Mouse (Mus musculus): ENCODE data around the gene Ptger3. TPM values are rescaled to one million over a fixed set of nuclear protein-coding genes. Genes with fewer than 3 reads are reported as not detected.
A peak's percentile ranks its signal among the peaks of the same experiment; 100 is the strongest.

The Ptger3 gene
- polyA plus RNA-seq, 1 experiment from 2014 or later: 0.57 TPM

DNA sequence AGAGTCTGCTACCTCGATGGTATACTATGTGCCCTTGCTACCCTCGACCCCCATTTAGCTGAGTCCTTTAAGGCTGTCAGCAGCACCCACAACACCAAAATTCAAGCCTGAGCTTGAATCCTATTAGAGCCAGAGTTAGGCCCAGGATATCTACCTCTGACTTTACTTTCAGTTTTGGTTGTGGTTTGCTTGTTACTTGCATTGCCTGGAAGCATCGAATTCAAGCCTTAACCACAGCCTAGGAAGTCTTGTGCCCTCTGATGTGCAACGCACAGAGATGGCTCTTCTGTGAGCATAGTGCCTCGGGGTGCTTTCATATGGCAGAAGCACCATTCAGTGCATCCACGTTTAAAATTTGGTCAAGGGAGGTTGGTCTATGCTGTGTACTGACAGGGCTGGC is 5.3 kb downstream of the Ptger3 start:
- WGBS: 90% methylated on average over 6 of the region's 6 CpGs
- no peak for DNase-seq (ENCODE audit: extremely low spot score, low spot score)
- Histone ChIP-seq H3K27ac (no peak overlapping the region), H3K27me3 (ENCODE audit: poor library complexity, severe bottlenecking) (peaks cover 29% of the 10 kb centered on the region), H3K9me3 (no peaks in the 10 kb centered on the region), H3K4me1 (peaks cover 9% of the 10 kb centered on the region), H3K4me3 (no peak overlapping the region), H3K36me3 (replicated peaks) (no peaks in the 10 kb centered on the region)

DNA sequence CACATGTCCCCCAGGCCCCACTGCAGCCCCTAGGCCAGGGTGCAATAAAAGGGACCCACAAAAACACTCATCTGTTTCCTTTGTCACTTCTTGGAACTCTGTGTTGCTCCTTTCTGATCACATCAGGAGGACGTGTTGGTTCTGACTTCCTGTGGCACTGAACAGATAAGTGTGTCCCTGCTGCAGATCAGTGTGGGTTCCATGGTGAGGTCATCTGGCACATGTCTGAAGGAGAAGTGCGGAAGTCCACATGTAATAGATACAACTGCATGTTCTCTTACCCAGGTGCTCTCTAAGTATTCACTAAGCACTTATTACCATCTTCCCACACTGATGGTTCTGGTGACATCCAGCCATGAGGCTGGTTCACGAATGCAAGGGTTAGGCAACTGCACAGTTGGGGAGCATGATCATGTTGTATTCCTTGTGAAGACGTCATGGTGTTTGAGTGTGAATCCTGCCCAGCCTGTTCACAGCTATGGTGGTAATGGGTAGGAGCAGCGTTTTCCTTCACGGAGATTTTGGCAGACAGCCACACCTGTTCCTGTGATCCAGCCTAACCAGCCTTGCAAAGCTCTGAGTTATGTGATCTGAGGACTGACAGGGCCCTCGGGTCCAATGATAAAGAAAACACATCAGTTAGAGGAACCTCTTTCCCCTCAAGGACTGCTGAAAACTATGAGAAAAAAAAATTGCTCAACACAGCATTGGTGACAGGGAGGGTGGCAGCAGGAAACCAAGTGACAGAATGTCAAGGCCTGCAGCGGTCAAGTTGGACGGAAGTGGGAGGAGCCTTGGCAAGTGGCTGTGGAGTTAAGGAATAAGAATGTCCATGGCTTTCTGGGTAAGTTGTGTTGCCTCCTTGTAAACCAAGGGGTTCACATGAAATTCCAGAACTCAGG is 9.0 kb downstream of the Ptger3 start:
- Histone ChIP-seq H3K27ac (no peak overlapping the region), H3K4me3 (no peak overlapping the region), H3K27me3 (ENCODE audit: poor library complexity, severe bottlenecking) (no peaks in the 10 kb centered on the region), H3K4me1 (no peaks in the 10 kb centered on the region), H3K9me3 (no peaks in the 10 kb centered on the region), H3K36me3 (replicated peaks) (no peaks in the 10 kb centered on the region)
- WGBS: 88% methylated on average over 9 of the region's 9 CpGs
- no peak for DNase-seq (ENCODE audit: extremely low spot score, low spot score)

DNA sequence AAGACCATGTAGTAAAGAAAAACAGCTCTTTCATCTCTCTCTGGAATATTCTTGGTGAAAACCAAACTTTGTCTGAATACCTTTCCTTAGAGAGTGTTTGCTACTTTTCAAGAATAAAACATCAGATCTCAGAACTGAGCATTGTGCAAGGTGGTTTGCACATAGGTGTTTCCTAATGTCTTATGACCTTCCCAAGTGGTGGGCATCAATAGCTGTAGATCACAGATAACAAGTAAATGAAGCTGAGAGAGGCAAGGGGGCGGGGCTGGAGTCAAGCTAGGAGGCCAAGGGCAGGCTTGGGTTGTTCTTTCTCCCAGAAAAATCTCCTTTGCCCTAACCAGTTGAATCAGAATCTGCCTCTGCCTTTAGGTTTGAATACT is 9.6 kb downstream of the Ptger3 start:
- Histone ChIP-seq H3K4me1 (no peaks in the 10 kb centered on the region), H3K27me3 (ENCODE audit: poor library complexity, severe bottlenecking) (no peaks in the 10 kb centered on the region), H3K27ac (no peak overlapping the region), H3K36me3 (replicated peaks) (no peaks in the 10 kb centered on the region), H3K4me3 (no peak overlapping the region), H3K9me3 (no peaks in the 10 kb centered on the region)
- no peak for DNase-seq (ENCODE audit: extremely low spot score, low spot score)
- 93% methylated on average over 1 of the region's 1 CpGs for WGBS

DNA sequence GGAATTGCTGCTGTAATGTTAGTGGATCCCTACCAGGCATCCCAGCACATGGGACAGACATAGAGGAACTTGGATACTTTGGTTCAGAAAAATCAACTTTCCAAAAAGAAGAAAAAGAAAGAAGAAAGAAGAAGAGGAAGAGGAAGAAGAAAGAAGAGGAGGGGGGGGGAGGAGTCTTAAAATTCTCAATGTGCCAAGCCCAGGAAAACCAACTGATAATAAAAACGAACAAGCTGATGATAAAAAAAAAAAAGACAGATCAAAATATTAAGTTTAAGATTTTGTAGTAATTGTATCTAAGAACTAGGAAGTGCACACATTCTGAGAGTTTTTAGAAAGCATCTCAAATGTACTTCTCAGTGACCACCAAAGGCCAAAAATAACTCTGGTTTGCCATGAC is 10.2 kb downstream of the Ptger3 start:
- no peaks in the 10 kb centered on the region for H3K9me3 ChIP-seq
- no peaks in the 10 kb centered on the region for H3K4me1 ChIP-seq
- 92% methylated on average over 1 of the region's 1 CpGs for WGBS
- no peaks in the 10 kb centered on the region for H3K36me3 ChIP-seq (replicated peaks)
- no peaks in the 10 kb centered on the region for H3K27me3 ChIP-seq (ENCODE audit: poor library complexity, severe bottlenecking)
- no peak overlapping the region for H3K4me3 ChIP-seq
- no peak for DNase-seq (ENCODE audit: extremely low spot score, low spot score)
- H3K27ac ChIP-seq: no peak overlapping the region

DNA sequence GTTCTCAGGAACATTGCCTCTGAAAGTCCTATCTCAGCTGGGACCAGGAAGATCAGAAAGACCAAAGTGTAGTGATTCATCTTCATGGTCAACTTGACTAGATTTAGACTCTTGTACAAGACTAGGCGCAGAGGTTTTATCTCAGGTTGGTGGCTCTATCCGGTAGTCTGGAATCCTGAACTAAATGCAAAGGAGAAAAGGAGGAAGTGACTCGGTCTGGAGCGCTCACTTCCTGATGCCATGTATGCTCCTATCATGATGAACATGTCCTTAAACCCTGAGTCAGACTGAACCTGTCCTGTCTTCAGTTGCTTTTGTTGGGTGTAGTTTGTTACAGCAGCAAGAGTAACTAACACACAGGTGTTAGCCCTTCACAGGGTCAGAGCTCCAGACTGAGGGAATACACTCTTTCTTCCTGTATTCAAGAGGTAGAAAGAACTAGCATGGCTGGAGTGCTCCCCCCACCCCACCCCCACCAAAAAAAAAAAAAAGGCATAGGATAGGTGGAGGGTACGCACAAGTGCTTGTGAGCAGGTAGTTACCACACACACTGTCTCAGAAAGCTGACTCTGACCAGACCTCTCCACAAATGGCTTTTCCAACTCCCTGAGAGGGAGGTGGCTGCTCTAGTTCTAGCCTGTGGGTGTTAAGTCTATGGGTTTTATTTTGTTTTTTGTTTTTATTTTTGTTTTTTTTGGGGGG is 11.9 kb downstream of the Ptger3 start:
- no peak overlapping the region for H3K27ac ChIP-seq
- H3K4me1 ChIP-seq: peaks cover 9% of the 10 kb centered on the region
- H3K9me3 ChIP-seq: no peaks in the 10 kb centered on the region
- 89% methylated on average over 5 of the region's 5 CpGs for WGBS
- no peaks in the 10 kb centered on the region for H3K36me3 ChIP-seq (replicated peaks)
- H3K4me3 ChIP-seq: no peak overlapping the region
- DNase-seq (ENCODE audit: extremely low spot score, low spot score): no peak
- no peaks in the 10 kb centered on the region for H3K27me3 ChIP-seq (ENCODE audit: poor library complexity, severe bottlenecking)

DNA sequence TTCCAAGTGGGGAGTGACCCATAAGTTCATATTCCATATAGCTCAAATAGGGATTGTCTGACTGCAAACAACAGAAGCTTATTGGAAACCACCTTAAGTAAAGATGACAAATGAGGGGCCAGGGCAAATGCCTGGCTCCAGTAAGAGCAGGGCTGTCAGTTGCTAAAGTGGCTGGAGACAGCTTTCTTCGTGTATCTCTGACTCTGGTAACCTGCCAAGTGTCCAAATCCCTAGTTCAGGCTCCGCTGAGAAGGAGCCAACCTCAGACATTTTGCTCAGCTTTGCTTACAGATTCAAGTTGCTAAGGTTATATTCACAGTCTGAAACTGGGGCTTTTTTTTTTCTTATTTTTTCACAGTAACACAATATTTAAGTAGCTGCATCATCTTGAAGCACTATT is 12.7 kb downstream of the Ptger3 start:
- H3K4me3 ChIP-seq: no peak overlapping the region
- WGBS: 77% methylated on average over 2 of the region's 2 CpGs
- H3K36me3 ChIP-seq (replicated peaks): no peaks in the 10 kb centered on the region
- H3K4me1 ChIP-seq: peaks cover 9% of the 10 kb centered on the region
- no peak for DNase-seq (ENCODE audit: extremely low spot score, low spot score)
- H3K9me3 ChIP-seq: no peaks in the 10 kb centered on the region
- no peak overlapping the region for H3K27ac ChIP-seq
- H3K27me3 ChIP-seq (ENCODE audit: poor library complexity, severe bottlenecking): no peaks in the 10 kb centered on the region

DNA sequence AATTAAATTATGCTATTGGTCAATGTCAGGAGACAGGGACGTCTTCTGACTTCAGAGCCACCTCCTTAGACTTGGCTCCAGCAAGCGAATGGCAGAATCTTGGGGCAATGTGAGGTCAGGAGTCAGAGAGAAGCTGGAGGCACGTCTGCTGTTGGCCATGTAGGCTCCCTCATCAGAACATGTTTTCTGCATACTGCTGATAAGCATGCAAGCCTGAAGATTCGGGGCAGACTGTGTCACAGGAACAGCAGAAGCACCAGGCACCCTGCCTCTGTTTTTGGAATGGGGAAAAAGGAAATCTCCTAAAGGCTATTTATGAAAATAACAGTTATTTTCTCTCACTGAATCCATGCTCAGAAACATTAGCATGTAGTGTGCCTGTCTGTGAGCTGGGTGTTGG is 13.6 kb downstream of the Ptger3 start:
- H3K27ac ChIP-seq: no peak overlapping the region
- peaks cover 9% of the 10 kb centered on the region for H3K4me1 ChIP-seq
- no peaks in the 10 kb centered on the region for H3K9me3 ChIP-seq
- no peaks in the 10 kb centered on the region for H3K36me3 ChIP-seq (replicated peaks)
- H3K27me3 ChIP-seq (ENCODE audit: poor library complexity, severe bottlenecking): no peaks in the 10 kb centered on the region
- DNase-seq (ENCODE audit: extremely low spot score, low spot score): no peak
- 76% methylated on average over 4 of the region's 4 CpGs for WGBS
- no peak overlapping the region for H3K4me3 ChIP-seq

DNA sequence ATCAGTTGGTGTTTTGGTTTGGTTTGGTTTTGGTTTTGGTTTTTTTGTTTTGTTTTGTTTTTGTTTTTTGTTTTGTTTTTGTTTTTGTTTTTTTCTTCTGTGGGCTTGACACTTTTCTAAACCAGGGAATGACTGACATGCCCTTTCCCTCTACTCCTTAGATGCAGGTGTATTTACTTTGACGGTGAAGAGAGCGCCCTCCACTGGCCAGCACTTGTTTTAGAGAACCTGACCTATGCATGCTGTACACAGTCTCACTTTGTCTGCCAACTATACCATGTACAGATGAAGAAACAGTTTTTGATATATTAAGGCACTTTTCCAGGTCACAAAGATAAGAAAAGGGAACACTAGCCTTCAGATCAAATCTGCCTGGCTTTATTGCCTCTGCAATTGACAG is 15.1 kb downstream of the Ptger3 start:
- Histone ChIP-seq H3K36me3 (replicated peaks) (no peaks in the 10 kb centered on the region), H3K27ac (no peak overlapping the region), H3K27me3 (ENCODE audit: poor library complexity, severe bottlenecking) (no peaks in the 10 kb centered on the region), H3K4me1 (peaks cover 9% of the 10 kb centered on the region), H3K9me3 (no peaks in the 10 kb centered on the region), H3K4me3 (no peak overlapping the region)
- no peak for DNase-seq (ENCODE audit: extremely low spot score, low spot score)
- WGBS: 21% methylated on average over 2 of the region's 2 CpGs

DNA sequence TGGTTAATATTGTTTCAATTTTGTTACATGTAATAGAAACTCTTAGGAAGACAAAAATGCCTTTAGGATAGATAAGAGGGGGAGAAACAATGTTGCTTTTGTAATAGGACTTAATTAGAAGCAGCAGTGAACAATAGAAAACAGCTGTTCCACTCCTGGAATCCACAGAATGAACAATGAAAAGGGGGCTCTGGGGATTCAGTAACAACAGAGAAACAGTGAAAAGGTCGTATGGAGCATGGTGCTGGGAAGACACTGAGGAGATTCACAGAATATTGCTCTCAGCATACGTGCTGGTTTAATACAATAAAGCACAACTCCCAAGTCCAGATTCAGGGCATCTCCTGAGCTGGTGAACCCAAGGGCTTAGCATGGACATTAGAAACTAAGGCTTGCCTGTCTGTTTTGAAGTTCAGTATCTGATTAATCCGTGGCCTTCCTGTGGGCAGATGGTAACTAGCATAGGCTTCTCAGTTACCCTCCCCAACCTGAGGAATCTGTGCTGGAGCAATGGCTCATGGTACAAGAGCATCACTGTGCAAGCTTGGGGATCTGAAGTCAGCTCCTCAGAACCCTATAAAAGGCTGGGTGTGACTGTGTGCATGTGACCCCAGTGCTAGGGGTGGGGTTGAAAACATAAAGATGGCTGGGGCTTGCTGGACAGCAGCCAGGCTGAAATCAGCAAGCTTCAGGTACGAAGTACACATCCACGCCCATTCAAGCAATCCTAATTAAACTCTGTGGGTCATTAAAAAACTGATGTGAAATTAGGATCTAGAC is 16.1 kb downstream of the Ptger3 start:
- Histone ChIP-seq H3K27me3 (ENCODE audit: poor library complexity, severe bottlenecking) (no peaks in the 10 kb centered on the region), H3K4me1 (peaks cover 9% of the 10 kb centered on the region), H3K4me3 (no peak overlapping the region), H3K27ac (peak overlapping the region; percentile 62), H3K36me3 (replicated peaks) (no peaks in the 10 kb centered on the region), H3K9me3 (no peaks in the 10 kb centered on the region)
- 42% methylated on average over 5 of the region's 5 CpGs for whole genome bisulfite sequencing
- no peak for DNase-seq (ENCODE audit: extremely low spot score, low spot score)

DNA sequence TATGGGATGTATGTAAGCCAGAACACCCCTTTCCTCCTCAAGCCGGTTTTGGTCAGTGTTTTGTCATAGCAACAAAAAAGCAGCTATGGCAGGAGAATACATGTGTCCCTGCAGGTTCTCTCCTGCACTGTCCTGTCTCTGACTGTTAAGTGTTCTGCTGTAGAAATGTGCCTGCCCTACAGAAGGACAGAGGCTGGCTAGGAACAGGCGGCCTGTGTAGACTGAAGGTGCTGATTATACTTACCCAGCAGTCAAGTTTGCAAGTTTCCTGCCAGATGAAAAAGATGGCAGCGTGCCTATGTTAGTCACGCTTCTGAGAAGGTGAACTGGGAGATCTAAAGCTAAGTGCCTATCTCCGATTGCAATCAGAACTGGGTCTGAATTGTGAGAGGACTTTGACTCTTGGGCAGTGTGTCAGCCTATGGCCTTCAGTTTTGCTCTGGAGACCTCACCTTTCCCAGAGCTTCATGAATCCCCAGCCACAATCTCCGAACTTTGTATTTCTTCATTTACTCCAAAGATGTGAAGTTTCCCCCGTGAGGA is 31.2 kb downstream of the Ptger3 start:
- no peak overlapping the region for H3K4me3 ChIP-seq
- peaks cover 4% of the 10 kb centered on the region; the same call in 1 of the 2 replicates for H3K4me1 ChIP-seq
- no peak for DNase-seq (ENCODE audit: extremely low spot score, low spot score)
- no peaks in the 10 kb centered on the region for H3K9me3 ChIP-seq
- H3K27ac ChIP-seq: no peak overlapping the region
- H3K36me3 ChIP-seq (replicated peaks): no peaks in the 10 kb centered on the region
- H3K27me3 ChIP-seq (ENCODE audit: poor library complexity, severe bottlenecking): no peaks in the 10 kb centered on the region
- 84% methylated on average over 7 of the region's 7 CpGs for WGBS

DNA sequence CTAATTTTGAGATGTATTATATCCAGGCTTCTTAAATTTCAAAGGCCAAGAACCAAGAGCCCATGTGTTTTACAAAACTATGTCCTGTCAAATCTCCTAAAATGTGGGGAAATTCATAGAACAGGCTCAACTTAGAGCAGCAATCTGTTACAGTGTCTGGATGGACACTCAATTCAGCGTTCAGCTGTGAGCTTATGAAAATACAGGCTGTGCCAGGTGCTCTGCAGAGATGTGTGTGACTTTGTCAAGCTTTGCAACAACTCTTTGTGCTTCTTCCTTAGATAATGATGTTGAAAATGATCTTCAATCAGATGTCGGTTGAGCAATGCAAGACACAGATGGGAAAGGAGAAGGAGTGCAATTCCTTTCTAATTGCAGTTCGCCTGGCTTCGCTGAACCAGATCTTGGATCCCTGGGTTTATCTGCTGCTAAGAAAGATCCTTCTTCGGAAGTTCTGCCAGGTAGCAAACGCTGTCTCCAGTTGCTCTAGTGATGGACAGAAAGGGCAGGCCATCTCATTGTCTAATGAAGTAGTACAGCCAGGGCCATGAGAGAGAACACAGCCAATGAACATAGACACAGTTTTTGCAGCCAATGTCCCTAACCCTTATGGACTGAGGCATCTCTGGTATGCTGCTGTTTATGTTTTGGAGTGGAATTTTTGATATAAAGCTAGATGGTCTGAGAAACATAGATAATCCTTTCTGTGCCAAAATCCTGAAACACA is 38.2 kb downstream of the Ptger3 start:
- Histone ChIP-seq H3K27ac (no peak overlapping the region), H3K27me3 (ENCODE audit: poor library complexity, severe bottlenecking) (no peaks in the 10 kb centered on the region), H3K9me3 (no peaks in the 10 kb centered on the region), H3K4me3 (no peak overlapping the region), H3K36me3 (replicated peaks) (no peaks in the 10 kb centered on the region), H3K4me1 (no peaks in the 10 kb centered on the region)
- DNase-seq (ENCODE audit: extremely low spot score, low spot score): no peak
- WGBS: 88% methylated on average over 6 of the region's 6 CpGs

DNA sequence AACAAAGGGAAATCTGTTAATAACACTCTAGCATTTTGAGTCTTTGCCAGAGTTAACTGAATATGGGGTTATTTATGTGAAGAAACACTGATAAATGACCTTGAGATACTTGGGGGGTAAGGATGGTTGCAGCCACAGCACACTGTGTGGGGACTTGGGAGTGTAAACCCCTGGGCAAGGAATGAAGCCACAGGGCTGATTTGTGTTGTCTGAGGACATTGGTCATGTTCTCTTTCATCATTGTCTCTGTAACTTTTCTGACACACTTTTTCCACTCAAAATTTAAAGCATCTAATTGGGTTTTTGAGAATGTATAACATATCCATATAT is 38.7 kb downstream of the Ptger3 start:
- Histone ChIP-seq H3K4me3 (no peak overlapping the region), H3K27me3 (ENCODE audit: poor library complexity, severe bottlenecking) (no peaks in the 10 kb centered on the region), H3K36me3 (replicated peaks) (no peaks in the 10 kb centered on the region), H3K4me1 (peaks cover 3% of the 10 kb centered on the region; the same call in 1 of the 2 replicates), H3K9me3 (no peaks in the 10 kb centered on the region), H3K27ac (no peak overlapping the region)
- DNase-seq (ENCODE audit: extremely low spot score, low spot score): no peak

Measured in forebrain, embryonic 10.5 days (tissue).